Mouse (Mus musculus): ENCODE data around the gene Vmn2r120. TPM values are rescaled to one million over a fixed set of nuclear protein-coding genes. Genes with fewer than 3 reads are reported as not detected.
"Not testable (repeated sequence)": the region's sequence is repeated elsewhere in the genome, so short reads cannot be mapped to it uniquely, and the experiment has no call there.

The Vmn2r120 gene
- total RNA-seq (2012; rRNA removed) = not detected in 2 replicates
- polyA plus RNA-seq (2012; ENCODE audit: insufficient read depth in 1 of 2, insufficient read length in 2 of 2, low read depth in 1 of 2, low replicate concordance in 2 of 2, missing spikeins in 1 of 2) = under 1 TPM in 1 of 2 experiments, not detected in 1; 0.04 TPM

- TF ChIP-seq POLR2AphosphoS2 (IDR thresholded peaks at IDR 0.05; ENCODE audit: low read length) = no peak
- no peak for TF ChIP-seq MXI1 (IDR thresholded peaks at IDR 0.05; ENCODE audit: low read depth, low read length)
- TF ChIP-seq MEF2A (IDR thresholded peaks at IDR 0.05; ENCODE audit: extremely low read depth, insufficient replicate concordance, low read depth, low read length, poor library complexity, severe bottlenecking) = no peak
- no peak for TF ChIP-seq POLR2AphosphoS5 (IDR thresholded peaks at IDR 0.05; ENCODE audit: borderline replicate concordance, low read depth, low read length)
- no peak for TF ChIP-seq SIN3A (IDR thresholded peaks at IDR 0.05; ENCODE audit: low read length)
- Histone ChIP-seq H3K36me3 (ENCODE audit: control insufficient read depth in 1 of 2, insufficient read depth in 2 of 2, low read length in 2 of 2) (no peaks in the 10 kb centered on the region), H3K79me2 (ENCODE audit: control insufficient read depth, insufficient read depth, low read length, poor library complexity) (no peaks in the 10 kb centered on the region), H3K4me3 (ENCODE audit: control insufficient read depth in 1 of 2, insufficient read depth in 1 of 2, low read depth in 2 of 2, low read length in 2 of 2) (no peak within 1 kb of the TSS), H3K27ac (ENCODE audit: control insufficient read depth, low read depth, low read length) (no peak within 1 kb of the TSS), H3K9ac (ENCODE audit: control insufficient read depth, low read depth, low read length, poor library complexity, severe bottlenecking) (no peak within 1 kb of the TSS), H3K9me3 (replicated peaks; ENCODE audit: insufficient read depth, low read length) (no peaks in the 10 kb centered on the region), H3K4me1 (ENCODE audit: control insufficient read depth in 1 of 2, insufficient read depth in 2 of 2, low read length in 2 of 2) (no peaks in the 10 kb centered on the region), H3K27me3 (ENCODE audit: control insufficient read depth in 1 of 2, insufficient read depth in 2 of 2, low read length in 2 of 2) (no peaks in the 10 kb centered on the region)
- DNase-seq (ENCODE audit: low read depth, low spot score) = no peak
Observed at GRCm38 (mm10) chr17:57545405-57545804, at the start of gene Vmn2r120. Gene Vmn2r120 (minus strand): TSS chr17:57545505.

DNA sequence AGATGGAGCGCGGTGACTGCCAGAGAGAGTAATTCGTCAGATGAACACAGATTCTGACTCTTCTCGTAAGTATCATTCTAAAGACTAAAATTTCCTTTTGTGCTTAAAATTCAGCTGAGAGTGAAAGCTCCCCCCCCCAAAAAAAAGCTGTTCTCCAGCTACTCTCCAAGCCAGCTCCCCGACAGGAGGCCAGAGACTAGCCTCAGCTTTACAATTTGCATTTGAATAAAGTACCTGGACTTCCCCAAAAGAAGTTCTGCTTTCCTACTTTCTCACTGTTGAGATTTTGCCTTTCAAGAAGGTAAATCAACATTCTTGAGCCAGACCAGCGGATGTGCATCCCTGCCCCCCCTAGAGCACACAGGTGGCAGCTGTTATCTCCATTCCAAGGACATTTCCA is 42.0 kb upstream of the Vmn2r120 start:
- not testable (repeated sequence) for H3K79me2 ChIP-seq (ENCODE audit: control insufficient read depth, insufficient read depth, low read length, poor library complexity); H3K4me3 ChIP-seq (ENCODE audit: control insufficient read depth in 1 of 2, insufficient read depth in 1 of 2, low read depth in 2 of 2, low read length in 2 of 2); H3K9me3 ChIP-seq (replicated peaks; ENCODE audit: insufficient read depth, low read length); H3K27ac ChIP-seq (ENCODE audit: control insufficient read depth, low read depth, low read length); H3K27me3 ChIP-seq (ENCODE audit: control insufficient read depth in 1 of 2, insufficient read depth in 2 of 2, low read length in 2 of 2); DNase-seq (ENCODE audit: low read depth, low spot score); H3K4me1 ChIP-seq (ENCODE audit: control insufficient read depth in 1 of 2, insufficient read depth in 2 of 2, low read length in 2 of 2); H3K9ac ChIP-seq (ENCODE audit: control insufficient read depth, low read depth, low read length, poor library complexity, severe bottlenecking); H3K36me3 ChIP-seq (ENCODE audit: control insufficient read depth in 1 of 2, insufficient read depth in 2 of 2, low read length in 2 of 2)

GRCm38 (mm10) chr17:57574075-57574705 is 28.9 kb upstream of the Vmn2r120 start:
- H3K36me3 ChIP-seq (ENCODE audit: control insufficient read depth in 1 of 2, insufficient read depth in 2 of 2, low read length in 2 of 2) = no peaks in the 10 kb centered on the region
- no peaks in the 10 kb centered on the region for H3K27me3 ChIP-seq (ENCODE audit: control insufficient read depth in 1 of 2, insufficient read depth in 2 of 2, low read length in 2 of 2)
- H3K27ac ChIP-seq (ENCODE audit: control insufficient read depth, low read depth, low read length) = no peak overlapping the region
- H3K4me1 ChIP-seq (ENCODE audit: control insufficient read depth in 1 of 2, insufficient read depth in 2 of 2, low read length in 2 of 2) = no peaks in the 10 kb centered on the region
- no peak overlapping the region for H3K9ac ChIP-seq (ENCODE audit: control insufficient read depth, low read depth, low read length, poor library complexity, severe bottlenecking)
- no peak for DNase-seq (ENCODE audit: low read depth, low spot score)
- H3K79me2 ChIP-seq (ENCODE audit: control insufficient read depth, insufficient read depth, low read length, poor library complexity) = no peaks in the 10 kb centered on the region
- no peak overlapping the region for H3K4me3 ChIP-seq (ENCODE audit: control insufficient read depth in 1 of 2, insufficient read depth in 1 of 2, low read depth in 2 of 2, low read length in 2 of 2)
- no peaks in the 10 kb centered on the region for H3K9me3 ChIP-seq (replicated peaks; ENCODE audit: insufficient read depth, low read length)
- TF ChIP-seq GABPA (IDR thresholded peaks at IDR 0.05; ENCODE audit: low read depth, low read length) = no peak
- no peak for TF ChIP-seq HCFC1 (IDR thresholded peaks at IDR 0.05; ENCODE audit: low read depth, low read length)
- TF ChIP-seq USF2 (IDR thresholded peaks at IDR 0.05; ENCODE audit: borderline replicate concordance in 1 of 2, insufficient read depth in 1 of 2, low read depth in 1 of 2, low read length in 2 of 2) = no peak
- TF ChIP-seq MAFK (IDR thresholded peaks at IDR 0.05; ENCODE audit: borderline replicate concordance, low read depth, low read length) = no peak
- no peak for TF ChIP-seq MYB (IDR thresholded peaks at IDR 0.05; ENCODE audit: low read depth, low read length)
- TF ChIP-seq RAD21 (IDR thresholded peaks at IDR 0.05; ENCODE audit: low read depth, low read length) = no peak
- no peak for TF ChIP-seq TBP (IDR thresholded peaks at IDR 0.05; ENCODE audit: low read depth, low read length)
- TF ChIP-seq KAT2A (conservative IDR thresholded peaks at IDR 0.05; ENCODE audit: low read depth, low read length) = no peak
- TF ChIP-seq ZKSCAN1 (IDR thresholded peaks at IDR 0.05; ENCODE audit: low read depth, low read length) = no peak
- TF ChIP-seq MAZ (IDR thresholded peaks at IDR 0.05; ENCODE audit: low read depth, low read length) = no peak
- no peak for TF ChIP-seq ZC3H11A (IDR thresholded peaks at IDR 0.05; ENCODE audit: low read depth, low read length)
- TF ChIP-seq E2F4 (IDR thresholded peaks at IDR 0.05; ENCODE audit: borderline replicate concordance, low read depth, low read length) = no peak
- no peak for TF ChIP-seq MAX (IDR thresholded peaks at IDR 0.05; ENCODE audit: low read length)
- no peak for TF ChIP-seq POLR2AphosphoS5 (IDR thresholded peaks at IDR 0.05; ENCODE audit: borderline replicate concordance, low read depth, low read length)
- TF ChIP-seq NELFE (IDR thresholded peaks at IDR 0.05; ENCODE audit: low read depth, low read length) = no peak
- no peak for TF ChIP-seq NRF1 (IDR thresholded peaks at IDR 0.05; ENCODE audit: insufficient read depth, low read depth, low read length, poor library complexity, severe bottlenecking)
- no peak for TF ChIP-seq CHD2 (IDR thresholded peaks at IDR 0.05; ENCODE audit: low read length)
- TF ChIP-seq ETS1 (IDR thresholded peaks at IDR 0.05; ENCODE audit: low read depth, low read length) = no peak
- TF ChIP-seq RCOR1 (IDR thresholded peaks at IDR 0.05; ENCODE audit: low read depth, low read length) = no peak
- no peak for TF ChIP-seq SIN3A (IDR thresholded peaks at IDR 0.05; ENCODE audit: low read length)

All from MEL (cell line).